Comparison of ENCODE assay signal across 15 mouse cellular contexts in the genomic region with DNA sequence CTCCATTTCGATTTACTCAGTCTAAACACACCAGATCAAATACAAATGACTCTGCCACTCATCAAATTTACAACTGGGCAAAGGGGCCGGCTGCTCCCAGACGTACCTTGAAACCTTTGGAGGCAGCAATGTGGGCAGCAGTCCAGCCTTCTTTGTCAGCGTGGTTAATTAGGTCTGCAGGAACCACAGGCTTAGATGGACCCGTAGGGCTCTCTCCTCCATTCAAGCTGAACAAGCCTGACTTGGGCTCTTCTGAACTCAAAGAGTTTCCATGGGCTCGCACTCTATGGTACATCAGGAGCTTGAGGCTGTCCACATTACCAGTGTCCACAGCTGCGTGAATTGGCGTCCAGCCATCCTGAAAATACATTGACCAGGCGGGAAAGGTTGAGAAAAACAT.
DNase-seq lines count a peak whose midpoint lies in the region; ATAC-seq and TF ChIP-seq lines count a peak whose summit lies in the region.
"Had no signal": no experiment of that assay in that cellular context is flagged by ENCODE, and none has a peak within 500 bp of the region (broad histone marks: within the 10 kb centered on the region; RNA-seq: fewer than 3 reads in every experiment).

No protein-coding gene starts in this region.

- no peak for TF ChIP-seq POLR2A in kidney, adult 2 months (IDR thresholded peaks at IDR 0.05; ENCODE audit: low read depth, low read length)

- ATAC-seq in hindbrain, postnatal 0 days = peak; percentile 71; the same call in 1 of the 2 replicates
- no peak for ATAC-seq in hindbrain, embryonic 13.5 days (ENCODE audit: low FRiP score)
- ATAC-seq: CD4-positive, CD25-positive, alpha-beta regulatory T cell, adult 4 months had no signal

- WGBS in hindbrain, postnatal 0 days = 49% methylated on average over 9 of the region's 9 CpGs
- WGBS in hindbrain, embryonic 13.5 days = 69% methylated on average over 9 of the region's 9 CpGs
- 40% methylated on average over 9 of the region's 9 CpGs for WGBS in kidney, adult 2 months
- 47% methylated on average over 9 of the region's 9 CpGs for WGBS in large intestine, adult 2 months

- no peaks in the 10 kb centered on the region for H3K9me3 ChIP-seq in hindbrain, postnatal 0 days (ENCODE audit: low read length)
- no peaks in the 10 kb centered on the region for H3K9me3 ChIP-seq in hindbrain, embryonic 13.5 days
- H3K9me3 ChIP-seq: limb, embryonic 13.5 days; neural tube, embryonic 13.5 days had no signal

- peak; percentile 44 for DNase-seq in hindbrain, postnatal 0 days (ENCODE audit: low spot score)
- DNase-seq in cerebellum, adult 18-20 months = peak; percentile 16 to 18
- peak; percentile 83 for DNase-seq in kidney, adult 2 months
- peak; percentile 6 for DNase-seq in large intestine, adult 2 months (ENCODE audit: low read depth, low spot score)
- no peak for DNase-seq in embryo, embryonic 10.5 days (ENCODE audit: low spot score)
- DNase-seq in left cerebral cortex, adult 9 months (ENCODE audit: low spot score in 2 of 2) = no peak
- DNase-seq: adrenal gland, adult 2 months; heart, adult 18-20 months; heart, postnatal 4 days; lung, embryonic 14.5 days; right cerebral cortex, postnatal 14 days had no signal

- no peak overlapping the region for H3K9ac ChIP-seq in hindbrain, postnatal 0 days (replicated peaks; ENCODE audit: low read length)
- H3K9ac ChIP-seq in hindbrain, embryonic 13.5 days = no peak overlapping the region
- H3K9ac ChIP-seq: limb, embryonic 13.5 days; lung, embryonic 14.5 days; neural tube, embryonic 13.5 days had no signal

- TF ChIP-seq CTCF in hindbrain, postnatal 0 days (IDR thresholded peaks at IDR 0.05; ENCODE audit: low read depth) = no peak
- TF ChIP-seq CTCF in kidney, adult 2 months (conservative IDR thresholded peaks at IDR 0.05; ENCODE audit: insufficient read depth, insufficient read length, low read depth, low read length) = no peak

- no peaks in the 10 kb centered on the region for H3K36me3 ChIP-seq in hindbrain, postnatal 0 days (ENCODE audit: insufficient read depth, low read length)
- H3K36me3 ChIP-seq in hindbrain, embryonic 13.5 days = peaks cover 16% of the 10 kb centered on the region
- H3K36me3 ChIP-seq in kidney, adult 2 months (ENCODE audit: control insufficient read depth, insufficient read depth, low read length) = no peaks in the 10 kb centered on the region

- no peak overlapping the region for H3K27ac ChIP-seq in hindbrain, postnatal 0 days
- no peak overlapping the region for H3K27ac ChIP-seq in hindbrain, embryonic 13.5 days
- H3K27ac ChIP-seq in kidney, adult 2 months (ENCODE audit: insufficient read depth, low read depth, low read length) = no peak overlapping the region
- H3K27ac ChIP-seq: limb, embryonic 13.5 days; neural tube, embryonic 13.5 days had no signal

- H3K4me1 ChIP-seq in hindbrain, postnatal 0 days (ENCODE audit: insufficient read depth, low read length) = no peaks in the 10 kb centered on the region
- no peaks in the 10 kb centered on the region for H3K4me1 ChIP-seq in hindbrain, embryonic 13.5 days (replicated peaks)
- H3K4me1 ChIP-seq in kidney, adult 2 months (ENCODE audit: control insufficient read depth, insufficient read depth, low read length) = peaks cover 3% of the 10 kb centered on the region; the same call in 1 of the 2 replicates

- H3K4me2 ChIP-seq in hindbrain, postnatal 0 days (ENCODE audit: low read depth, low read length) = no peak overlapping the region
- no peak overlapping the region for H3K4me2 ChIP-seq in hindbrain, embryonic 13.5 days
- H3K4me2 ChIP-seq: limb, embryonic 13.5 days; lung, embryonic 14.5 days; neural tube, embryonic 13.5 days had no signal

- no peak overlapping the region for H3K4me3 ChIP-seq in hindbrain, postnatal 0 days (ENCODE audit: low read length)
- H3K4me3 ChIP-seq in hindbrain, embryonic 13.5 days = no peak overlapping the region
- H3K4me3 ChIP-seq in kidney, adult 2 months (ENCODE audit: insufficient read depth, low read depth, low read length) = no peak overlapping the region
- H3K4me3 ChIP-seq: limb, embryonic 13.5 days; neural tube, embryonic 13.5 days had no signal

- no peaks in the 10 kb centered on the region for H3K27me3 ChIP-seq in hindbrain, postnatal 0 days (ENCODE audit: insufficient read depth, low read length)
- H3K27me3 ChIP-seq in hindbrain, embryonic 13.5 days = no peaks in the 10 kb centered on the region
- no peaks in the 10 kb centered on the region for H3K27me3 ChIP-seq in kidney, adult 2 months (replicated peaks; ENCODE audit: control insufficient read depth, insufficient read depth, low read length)
- H3K27me3 ChIP-seq: limb, embryonic 13.5 days; neural tube, embryonic 13.5 days had no signal

Comparison
In these comparisons a context has a peak if more than half of its experiments do, and no peak if none do; other contexts are left out.
1. DNase-seq: peak in hindbrain, postnatal 0 days (single experiment), cerebellum, adult 18-20 months (2 of 2), kidney, adult 2 months (single experiment) and large intestine, adult 2 months (single experiment); none in embryo, embryonic 10.5 days (single experiment) and left cerebral cortex, adult 9 months (0 of 2).